Mouse (Mus musculus) hindbrain, embryonic 11.5 days (tissue): Measurements from ENCODE around the gene Ppp1r27. TPM values are rescaled to one million over a fixed set of nuclear protein-coding genes. Genes with fewer than 3 reads are reported as not detected.

ENCODE experiments used
- polyA plus RNA-seq: library from polyadenylated mRNA; unstranded; fragments of >200 nt; fragmentation: Nextera tagmentation; extraction: Ambion mirVana; gene quantifications from 2 replicates; pipeline ENCODE4 v1.2.1, GENCODE M21; 2014

The Ppp1r27 gene
- polyA plus RNA-seq, 1 experiment from 2014 or later: not detected

Other genes with a start within 250 kb of the Ppp1r27 start
- 3,592 and 3,665 TPM in 2 replicates for gene Actg1, start 202.6 kb downstream of the Ppp1r27 start, polyA plus RNA-seq
- 1.1 and 1.5 TPM in 2 replicates for gene Fscn2, start 189.6 kb downstream of the Ppp1r27 start, polyA plus RNA-seq
- gene Faap100, start 172.4 kb downstream of the Ppp1r27 start, polyA plus RNA-seq: 27.8 and 33.6 TPM in 2 replicates
- 37.5 and 40.3 TPM in 2 replicates for gene Nploc4, start 113.4 kb downstream of the Ppp1r27 start, polyA plus RNA-seq
- gene Tspan10, start 108.5 kb downstream of the Ppp1r27 start, polyA plus RNA-seq: not detected in 2 replicates
- 0.18 and 0.26 TPM in 2 replicates for gene Pde6g, start 97.6 kb downstream of the Ppp1r27 start, polyA plus RNA-seq
- gene Oxld1, start 93.1 kb downstream of the Ppp1r27 start, polyA plus RNA-seq: 11.9 and 13.1 TPM in 2 replicates
- 25.0 and 30.0 TPM in 2 replicates for gene Ccdc137, start 93.0 kb downstream of the Ppp1r27 start, polyA plus RNA-seq
- 54.8 and 58.2 TPM in 2 replicates for gene Arl16, start 83.5 kb downstream of the Ppp1r27 start, polyA plus RNA-seq
- 139 and 141 TPM in 2 replicates for gene Mrpl12, start 66.5 kb downstream of the Ppp1r27 start, polyA plus RNA-seq
- gene Slc25a10, start 59.3 kb downstream of the Ppp1r27 start, polyA plus RNA-seq: 35.2 and 35.4 TPM in 2 replicates
- 0.31 and 0.56 TPM in 2 replicates for gene Gcgr, start 20.4 kb downstream of the Ppp1r27 start, polyA plus RNA-seq
- 245 and 256 TPM in 2 replicates for gene Mcrip1, start 1.4 kb downstream of the Ppp1r27 start, polyA plus RNA-seq
- 504 and 527 TPM in 2 replicates for gene P4hb, start 22.1 kb upstream of the Ppp1r27 start, polyA plus RNA-seq
- gene Arhgdia, start 30.5 kb upstream of the Ppp1r27 start, polyA plus RNA-seq: 576 and 591 TPM in 2 replicates
- gene Alyref, start 47.2 kb upstream of the Ppp1r27 start, polyA plus RNA-seq: 686 and 764 TPM in 2 replicates
- gene Anapc11, start 47.3 kb upstream of the Ppp1r27 start, polyA plus RNA-seq: 195 TPM in 2 replicates
- 0.42 TPM in 1 of 2 replicates, not detected in the other for gene Npb, start 57.3 kb upstream of the Ppp1r27 start, polyA plus RNA-seq
- 104 and 105 TPM in 2 replicates for gene Pcyt2, start 66.8 kb upstream of the Ppp1r27 start, polyA plus RNA-seq
- gene Sirt7, start 74.1 kb upstream of the Ppp1r27 start, polyA plus RNA-seq: 33.2 and 36.6 TPM in 2 replicates
- 21.8 and 23.5 TPM in 2 replicates for gene Mafg, start 82.5 kb upstream of the Ppp1r27 start, polyA plus RNA-seq
- 28.2 and 30.2 TPM in 2 replicates for gene Pycr1, start 92.6 kb upstream of the Ppp1r27 start, polyA plus RNA-seq
- 0.19 and 0.49 TPM in 2 replicates for gene Myadml2, start 97.0 kb upstream of the Ppp1r27 start, polyA plus RNA-seq
- gene Notum, start 110.0 kb upstream of the Ppp1r27 start, polyA plus RNA-seq: 1.7 and 2.1 TPM in 2 replicates
- 117 and 122 TPM in 2 replicates for gene Aspscr1, start 121.8 kb upstream of the Ppp1r27 start, polyA plus RNA-seq
- gene Cenpx, start 162.6 kb upstream of the Ppp1r27 start, polyA plus RNA-seq: 115 and 121 TPM in 2 replicates
- gene Lrrc45, start 162.8 kb upstream of the Ppp1r27 start, polyA plus RNA-seq: 30.7 and 34.4 TPM in 2 replicates
- 17.6 and 18.2 TPM in 2 replicates for gene Rac3, start 170.3 kb upstream of the Ppp1r27 start, polyA plus RNA-seq
- 14.3 and 15.2 TPM in 2 replicates for gene Dcxr, start 176.1 kb upstream of the Ppp1r27 start, polyA plus RNA-seq
- gene Cbr2, start 181.0 kb upstream of the Ppp1r27 start, polyA plus RNA-seq: 0.82 and 1.6 TPM in 2 replicates
- 5.6 and 7.0 TPM in 2 replicates for gene Hmga1b, start 211.7 kb upstream of the Ppp1r27 start, polyA plus RNA-seq
- gene Rfng, start 233.1 kb upstream of the Ppp1r27 start, polyA plus RNA-seq: 28.8 and 29.4 TPM in 2 replicates
- 264 and 272 TPM in 2 replicates for gene Gps1, start 233.1 kb upstream of the Ppp1r27 start, polyA plus RNA-seq
- gene Dus1l, start 245.3 kb upstream of the Ppp1r27 start, polyA plus RNA-seq: 70.9 and 71.3 TPM in 2 replicates